Comparison of ENCODE assay signal across 8 mouse cellular contexts in the genomic region with DNA sequence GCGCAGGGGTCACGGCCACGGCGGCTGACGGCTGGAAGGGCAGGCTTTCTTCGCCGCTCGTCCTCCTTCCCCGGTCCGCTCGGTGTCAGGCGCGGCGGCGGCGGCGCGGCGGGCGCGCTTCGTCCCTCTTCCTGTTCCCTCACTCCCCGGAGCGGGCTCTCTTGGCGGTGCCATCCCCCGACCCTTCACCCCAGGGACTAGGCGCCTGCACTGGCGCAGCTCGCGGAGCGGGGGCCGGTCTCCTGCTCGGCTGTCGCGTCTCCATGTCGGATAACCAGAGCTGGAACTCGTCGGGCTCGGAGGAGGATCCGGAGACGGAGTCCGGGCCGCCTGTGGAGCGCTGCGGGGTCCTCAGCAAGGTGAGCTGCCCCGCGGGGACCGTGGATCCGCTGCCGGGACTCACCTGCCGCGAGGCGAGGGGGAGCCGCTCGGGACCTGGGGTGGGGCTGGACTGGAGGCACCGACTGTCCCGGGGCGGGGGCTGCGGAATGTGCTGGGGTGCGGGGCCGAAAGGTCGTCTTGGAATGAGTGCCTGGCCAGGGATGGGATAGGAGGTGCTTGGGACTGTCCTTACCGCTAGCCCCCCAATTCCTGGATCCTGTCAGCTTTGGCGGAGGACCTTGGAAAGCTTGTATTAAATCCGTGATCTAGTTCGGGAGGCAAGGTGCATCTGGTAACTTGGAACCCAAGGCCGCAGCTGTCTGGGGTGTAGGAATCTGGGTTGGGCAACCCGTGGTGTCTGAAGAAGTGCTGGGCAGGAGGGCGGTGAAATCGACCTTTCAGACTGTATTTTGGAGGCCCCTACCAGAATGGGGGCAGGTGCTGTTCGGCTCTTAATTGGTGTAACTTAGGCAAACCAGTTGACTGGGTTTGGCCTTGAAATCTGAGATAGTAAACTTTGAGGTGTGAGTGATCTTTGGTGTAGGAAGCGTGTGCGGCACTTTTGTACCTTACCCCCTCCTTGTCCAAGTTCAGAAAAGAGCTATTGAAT. TPM values are rescaled to one million over a fixed set of nuclear protein-coding genes. Genes with fewer than 3 reads are reported as not detected.
A peak's percentile ranks its signal among the peaks of the same experiment; 100 is the strongest.
DNase-seq lines count a peak whose midpoint lies in the region; ATAC-seq lines count a peak whose summit lies in the region.

No protein-coding gene starts in this region.

- no peaks in the 10 kb centered on the region for H3K9me3 ChIP-seq in forebrain, embryonic 16.5 days (ENCODE audit: control insufficient read depth, low read length)
- H3K9me3 ChIP-seq in liver, embryonic 13.5 days (replicated peaks): no peaks in the 10 kb centered on the region

- H3K4me1 ChIP-seq in forebrain, embryonic 16.5 days (replicated peaks; ENCODE audit: control insufficient read depth, insufficient read depth, low read length): peaks cover 6% of the 10 kb centered on the region; the same call in 1 of the 2 replicates
- peaks cover 42% of the 10 kb centered on the region for H3K4me1 ChIP-seq in liver, embryonic 13.5 days (replicated peaks)

- peak; percentile 70 for ATAC-seq in forebrain, embryonic 16.5 days
- peak; percentile 30 for ATAC-seq in inflammation-experienced regulatory T-cells, adult 6 months
- peak; percentile 56 for ATAC-seq in liver, embryonic 13.5 days (ENCODE audit: low read depth)

- no peaks in the 10 kb centered on the region for H3K36me3 ChIP-seq in forebrain, embryonic 16.5 days (ENCODE audit: control insufficient read depth, insufficient read depth)
- H3K36me3 ChIP-seq in liver, embryonic 13.5 days: no peaks in the 10 kb centered on the region

- peak overlapping the region; percentile 98 for H3K4me3 ChIP-seq in forebrain, embryonic 16.5 days (replicated peaks; ENCODE audit: low read length)
- H3K4me3 ChIP-seq in liver, embryonic 13.5 days (replicated peaks): peak overlapping the region; percentile 86

- H3K27ac ChIP-seq in forebrain, embryonic 16.5 days (ENCODE audit: low read length): peak overlapping the region; percentile 96
- H3K27ac ChIP-seq in liver, embryonic 13.5 days: peak overlapping the region; percentile 93

- WGBS in forebrain, embryonic 16.5 days: under 1% methylated on average over 68 of the region's 73 CpGs
- WGBS in liver, embryonic 13.5 days (ENCODE audit: insufficient replicate concordance): under 1% methylated on average over 52 of the region's 73 CpGs

- H3K27me3 ChIP-seq in forebrain, embryonic 16.5 days (replicated peaks; ENCODE audit: control insufficient read depth, insufficient read depth, low read length): no peaks in the 10 kb centered on the region
- no peaks in the 10 kb centered on the region for H3K27me3 ChIP-seq in liver, embryonic 13.5 days

- peak overlapping the region; percentile 73 for H3K4me2 ChIP-seq in forebrain, embryonic 16.5 days (ENCODE audit: low read length)
- peak overlapping the region; percentile 79 for H3K4me2 ChIP-seq in liver, embryonic 13.5 days

- DNase-seq in right cerebral cortex, postnatal 14 days: peak; percentile 60
- no peak for DNase-seq in right cerebral cortex, postnatal 25 days
- peak; percentile 73 for DNase-seq in adrenal gland, postnatal 14 days
- peak; percentile 50 for DNase-seq in liver, embryonic 13.5 days
- peak; percentile 76 for DNase-seq in neural tube, embryonic 10.5 days (ENCODE audit: extremely low spot score, low spot score)
- no peak for DNase-seq in B cell, adult 2 months

- peak overlapping the region; percentile 96 for H3K9ac ChIP-seq in forebrain, embryonic 16.5 days (replicated peaks; ENCODE audit: low read depth, low read length)
- H3K9ac ChIP-seq in liver, embryonic 13.5 days: peak overlapping the region; percentile 95

RNA-seq across cellular contexts. Expression of a gene that starts 0.8 kb away (rescaled TPM):
- total RNA-seq in adrenal gland, postnatal 14 days (2021): 75.5 and 81.6 TPM in 2 replicates
- 7.2 and 9.6 TPM in 2 replicates for polyA plus RNA-seq in forebrain, embryonic 16.5 days (2015; fragmentation: Nextera tagmentation; extraction: Ambion mirVana)
- polyA plus RNA-seq in inflammation-experienced regulatory T-cells, adult 6 months (2017; shearing (Covaris generic)): 10 to 100 TPM in 1 of 3 experiments, 1 to 10 TPM in 2; 5.5 to 12.1 (median 9.0) TPM
- 4.3 and 5.6 TPM in 2 replicates for polyA plus RNA-seq in liver, embryonic 13.5 days (2015; fragmentation: Nextera tagmentation; extraction: Ambion mirVana)

RNA-seq across cellular contexts. Expression of a gene that starts 0.8 kb away (rescaled TPM):
- 26.6 and 33.3 TPM in 2 replicates for total RNA-seq in adrenal gland, postnatal 14 days (2021)
- polyA plus RNA-seq in forebrain, embryonic 16.5 days (2015; fragmentation: Nextera tagmentation; extraction: Ambion mirVana): 6.1 and 7.1 TPM in 2 replicates
- 10 to 100 TPM; 21.3 to 29.1 (median 21.8) TPM for polyA plus RNA-seq in inflammation-experienced regulatory T-cells, adult 6 months (2017; shearing (Covaris generic))
- 3.4 and 4.9 TPM in 2 replicates for polyA plus RNA-seq in liver, embryonic 13.5 days (2015; fragmentation: Nextera tagmentation; extraction: Ambion mirVana)

RNA-seq across cellular contexts. Expression of a gene that starts 52.7 kb away (rescaled TPM):
- total RNA-seq in adrenal gland, postnatal 14 days (2021): not detected in 2 replicates
- not detected in 2 replicates for polyA plus RNA-seq in forebrain, embryonic 16.5 days (2015; fragmentation: Nextera tagmentation; extraction: Ambion mirVana)
- not detected for polyA plus RNA-seq in inflammation-experienced regulatory T-cells, adult 6 months (2017; shearing (Covaris generic))
- not detected in 2 replicates for polyA plus RNA-seq in liver, embryonic 13.5 days (2015; fragmentation: Nextera tagmentation; extraction: Ambion mirVana)

Comparison
In these comparisons a context has a peak if more than half of its experiments do, and no peak if none do; other contexts are left out.
1. DNase-seq: peak in right cerebral cortex, postnatal 14 days (single experiment), adrenal gland, postnatal 14 days (single experiment), liver, embryonic 13.5 days (single experiment) and neural tube, embryonic 10.5 days (single experiment); none in right cerebral cortex, postnatal 25 days (single experiment) and B cell, adult 2 months (0 of 2).
2. Peak in every context shown above with its lines, with median percentiles within 50 percentile points of each other: ATAC-seq.